Mouse (Mus musculus) right cerebral cortex, postnatal 25 days (tissue): ENCODE results near the gene Slc11a1.

ENCODE experiments used
- DNase-seq: peaks from one replicate; pipeline ENCODE4 v3.0.0; 2022

Gene Slc11a1

GRCm38 (mm10) chr1:74418747-74419439, 43.9 kb downstream of the Slc11a1 start:
- no peak for DNase-seq

- no peak for DNase-seq
Measured at GRCm38 (mm10) chr1:74419440-74419794, 44.4 kb downstream of the Slc11a1 start.

- DNase-seq: no peak
Measured at GRCm38 (mm10) chr1:74423147-74423546, 48.2 kb downstream of the Slc11a1 start.

GRCm38 (mm10) chr1:74425845-74426244, 50.9 kb downstream of the Slc11a1 start:
- no peak for DNase-seq

- DNase-seq: no peak
Measured at GRCm38 (mm10) chr1:74433220-74433619, 58.2 kb downstream of the Slc11a1 start.

- no peak for DNase-seq
Measured at GRCm38 (mm10) chr1:74434596-74434995, 59.6 kb downstream of the Slc11a1 start.

GRCm38 (mm10) chr1:74435563-74435962, 60.6 kb downstream of the Slc11a1 start:
- DNase-seq: no peak
